Mouse (Mus musculus) MEL (cell line): ENCODE data around the gene Phf5a. TPM values are rescaled to one million over a fixed set of nuclear protein-coding genes. Genes with fewer than 3 reads are reported as not detected.

Experiments
- DNase-seq: peaks from one replicate; pipeline ENCODE4 v3.0.0; 2011; ENCODE audit warnings: low read depth, low spot score
- H3K27ac ChIP-seq: 2 replicates; pipeline ENCODE4 v1.5.1; 2012; ENCODE audit warnings: low read depth, mild to moderate bottlenecking, control low read depth, low read length, moderate library complexity; ENCODE audit not compliant: control insufficient read depth
- H3K27me3 ChIP-seq, 2 experiments: fragments of 150-350 bp in 1 of 2; sonication (generic) in 1 of 2; 2 replicates each; pipeline ENCODE4 v1.6.1; 2012; ENCODE audit warnings: low read length in 2 of 2, mild to moderate bottlenecking in 2 of 2, improper control_type of control experiment in 1 of 2, moderate library complexity in 1 of 2; ENCODE audit not compliant: insufficient read depth in 2 of 2, control insufficient read depth in 1 of 2
- H3K36me3 ChIP-seq, 2 experiments: 2 replicates each; pipeline ENCODE4 v1.6.1; 2012 to 2014; ENCODE audit warnings: low read length in 2 of 2, improper control_type of control experiment in 1 of 2, inconsistent platforms in 1 of 2, mild to moderate bottlenecking in 1 of 2; ENCODE audit not compliant: insufficient read depth in 2 of 2, control insufficient read depth in 1 of 2
- H3K4me1 ChIP-seq, 2 experiments: fragments of 150-350 bp in 1 of 2; sonication (generic) in 1 of 2; 2 replicates each; pipeline ENCODE4 v1.6.1; 2012; ENCODE audit warnings: low read length in 2 of 2, improper control_type of control experiment in 1 of 2, mild to moderate bottlenecking in 1 of 2; ENCODE audit not compliant: insufficient read depth in 2 of 2, control insufficient read depth in 1 of 2
- H3K4me3 ChIP-seq, 2 experiments: fragments of 150-350 bp in 1 of 2; sonication (generic) in 1 of 2; 2 replicates each; pipeline ENCODE4 v1.5.1; 2012; ENCODE audit warnings: low read depth in 2 of 2, low read length in 2 of 2, mild to moderate bottlenecking in 2 of 2, moderate library complexity in 2 of 2, control low read depth in 1 of 2, improper control_type of control experiment in 1 of 2; ENCODE audit not compliant: control insufficient read depth in 1 of 2, insufficient read depth in 1 of 2
- H3K79me2 ChIP-seq: 2 replicates; pipeline ENCODE4 v1.6.1; 2012; ENCODE audit warnings: mild to moderate bottlenecking, low read length, moderate library complexity; ENCODE audit not compliant: control insufficient read depth, poor library complexity, insufficient read depth
- H3K9ac ChIP-seq: 2 replicates; pipeline ENCODE4 v1.6.1; 2012; ENCODE audit warnings: low read depth, mild to moderate bottlenecking, control low read depth, low read length, moderate library complexity; ENCODE audit not compliant: control insufficient read depth, poor library complexity, severe bottlenecking
- H3K9me3 ChIP-seq: fragments of 150-350 bp; sonication (generic); replicated peaks from 2 replicates; pipeline ENCODE4 v1.6.1; 2012; ENCODE audit warnings: mild to moderate bottlenecking, low read length, improper control_type of control experiment, moderate library complexity; ENCODE audit not compliant: insufficient read depth
- BHLHE40 ChIP-seq: IDR thresholded peaks from 2 replicates; pipeline ENCODE4 v1.6.1; 2012; ENCODE audit warnings: low read depth, mild to moderate bottlenecking, inconsistent platforms, low read length, improper control_type of control experiment, borderline replicate concordance
- CHD1 ChIP-seq: IDR thresholded peaks from 2 replicates; pipeline ENCODE4 v1.6.1; 2012; ENCODE audit warnings: low read depth, mild to moderate bottlenecking, inconsistent platforms, low read length, improper control_type of control experiment
- CTCF ChIP-seq, 3 experiments: IDR thresholded peaks in 2 of 3; conservative IDR thresholded peaks in 1 of 3; 2 replicates each; pipeline ENCODE4 v1.5.1; 2011 to 2012; ENCODE audit warnings: low read length in 3 of 3, low read depth in 2 of 3, mild to moderate bottlenecking in 2 of 3, improper control_type of control experiment in 1 of 3, inconsistent platforms in 1 of 3, mixed read lengths in 1 of 3, moderate library complexity in 1 of 3; ENCODE audit not compliant: control insufficient read depth in 1 of 3, insufficient read depth in 1 of 3, poor library complexity in 1 of 3, severe bottlenecking in 1 of 3
- GATA1 ChIP-seq: IDR thresholded peaks from 2 replicates; pipeline ENCODE4 v1.6.1; 2011; ENCODE audit warnings: low read depth, low read length, improper control_type of control experiment
- JUND ChIP-seq: IDR thresholded peaks from 2 replicates; pipeline ENCODE4 v1.6.1; 2011; ENCODE audit warnings: low read depth, mild to moderate bottlenecking, improper control_type of control experiment, low read length
- MAX ChIP-seq: IDR thresholded peaks from 2 replicates; pipeline ENCODE4 v1.6.1; 2011; ENCODE audit warnings: low read length, improper control_type of control experiment
- MEF2A ChIP-seq: IDR thresholded peaks from 2 replicates; pipeline ENCODE4 v1.6.1; 2014; ENCODE audit warnings: low read depth, mild to moderate bottlenecking, inconsistent platforms, low read length, improper control_type of control experiment; ENCODE audit not compliant: poor library complexity, insufficient replicate concordance, severe bottlenecking; ENCODE audit errors: extremely low read depth
- NRF1 ChIP-seq: IDR thresholded peaks from 2 replicates; pipeline ENCODE4 v1.6.1; 2014; ENCODE audit warnings: low read depth, mild to moderate bottlenecking, inconsistent platforms, low read length, improper control_type of control experiment, moderate library complexity; ENCODE audit not compliant: poor library complexity, insufficient read depth, severe bottlenecking
- RAD21 ChIP-seq: IDR thresholded peaks from 2 replicates; pipeline ENCODE4 v1.6.1; 2011; ENCODE audit warnings: mild to moderate bottlenecking, low read depth, low read length, improper control_type of control experiment
- SIN3A ChIP-seq: IDR thresholded peaks from 2 replicates; pipeline ENCODE4 v1.6.1; 2012; ENCODE audit warnings: low read length, improper control_type of control experiment, inconsistent platforms
- SMC3 ChIP-seq: IDR thresholded peaks from 2 replicates; pipeline ENCODE4 v1.6.1; 2011; ENCODE audit warnings: low read depth, low read length, improper control_type of control experiment
- TAL1 ChIP-seq: IDR thresholded peaks from 2 replicates; pipeline ENCODE4 v1.6.1; 2012; ENCODE audit warnings: mild to moderate bottlenecking, inconsistent platforms, low read length, moderate library complexity, mixed read lengths
- TBP ChIP-seq: IDR thresholded peaks from 2 replicates; pipeline ENCODE4 v1.8.0; 2011; ENCODE audit warnings: low read depth, low read length, improper control_type of control experiment
- TCF12 ChIP-seq: IDR thresholded peaks from 2 replicates; pipeline ENCODE4 v1.6.1; 2014; ENCODE audit warnings: low read depth, mild to moderate bottlenecking, inconsistent platforms, low read length, improper control_type of control experiment, moderate library complexity
- UBTF ChIP-seq: IDR thresholded peaks from 2 replicates; pipeline ENCODE4 v1.6.1; 2012; ENCODE audit warnings: low read depth, mild to moderate bottlenecking, inconsistent platforms, low read length, improper control_type of control experiment, moderate library complexity, borderline replicate concordance; ENCODE audit not compliant: insufficient read depth
- ZC3H11A ChIP-seq: IDR thresholded peaks from 2 replicates; pipeline ENCODE4 v1.6.1; 2012; ENCODE audit warnings: low read depth, mild to moderate bottlenecking, inconsistent platforms, low read length, improper control_type of control experiment
- ZNF384 ChIP-seq: IDR thresholded peaks from 2 replicates; pipeline ENCODE4 v1.6.1; 2012; ENCODE audit warnings: low read depth, mild to moderate bottlenecking, inconsistent platforms, low read length, improper control_type of control experiment
- polyA plus RNA-seq, 2 experiments: library from polyadenylated mRNA; stranded (reverse) in 1 of 2; unstranded in 1 of 2; fragments of >175 nt in 1 of 2; fragments of >200 nt in 1 of 2; gene quantifications; 2 replicates each; pipeline versions ENCODE4 v1.2.1 to v1.2.4; 2012; ENCODE audit warnings: low replicate concordance in 2 of 2, low read depth in 1 of 2; ENCODE audit not compliant: insufficient read length in 2 of 2, insufficient read depth in 1 of 2, missing spikeins in 1 of 2
- total RNA-seq: library from RNA; depleted of rRNA; stranded (reverse); fragments of 300-350 nt; gene quantifications from 2 replicates; pipeline ENCODE4 v1.2.3, GENCODE M21; 2012

Phf5a gene
- total and polyA plus RNA-seq, 3 experiments = 128 to 164 TPM; not detected in 1

DNA sequence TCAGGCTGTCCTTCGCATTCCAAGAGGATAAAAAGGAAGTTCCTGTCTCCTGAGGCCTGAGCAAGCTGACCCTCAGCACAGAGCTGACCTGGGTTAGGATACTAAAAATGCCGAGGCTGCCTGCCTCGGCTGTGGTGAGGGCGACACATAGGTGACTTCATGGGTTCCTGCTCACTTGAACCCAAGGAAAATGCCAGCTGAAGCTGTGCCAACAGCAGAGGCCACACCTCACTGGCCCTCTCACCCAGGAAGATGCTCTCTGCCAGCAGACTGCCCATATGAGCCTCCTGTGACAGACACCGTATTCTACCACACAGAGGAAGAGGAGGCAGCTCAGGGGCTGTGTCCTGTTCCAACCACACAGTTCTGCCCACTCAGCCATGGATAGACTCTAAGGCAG, 47.4 kb upstream of the Phf5a start:
- Histone ChIP-seq H3K27me3 (no peaks in the 10 kb centered on the region), H3K79me2 (peaks cover 19% of the 10 kb centered on the region), H3K4me1 (peaks cover 0 to 5% of the 10 kb centered on the region in 2 experiments; a peak in 2 of 4 replicates), H3K9ac (no peak overlapping the region), H3K36me3 (peaks cover 4 to 12% of the 10 kb centered on the region in 2 experiments), H3K4me3 (no peak overlapping the region), H3K27ac (no peak overlapping the region), H3K9me3 (no peaks in the 10 kb centered on the region)
- no peak for TF ChIP-seq UBTF
- no peak for TF ChIP-seq BHLHE40
- TF ChIP-seq NRF1 = no peak
- TF ChIP-seq ZNF384 = no peak
- TF ChIP-seq MAX = no peak
- no peak for DNase-seq

DNA sequence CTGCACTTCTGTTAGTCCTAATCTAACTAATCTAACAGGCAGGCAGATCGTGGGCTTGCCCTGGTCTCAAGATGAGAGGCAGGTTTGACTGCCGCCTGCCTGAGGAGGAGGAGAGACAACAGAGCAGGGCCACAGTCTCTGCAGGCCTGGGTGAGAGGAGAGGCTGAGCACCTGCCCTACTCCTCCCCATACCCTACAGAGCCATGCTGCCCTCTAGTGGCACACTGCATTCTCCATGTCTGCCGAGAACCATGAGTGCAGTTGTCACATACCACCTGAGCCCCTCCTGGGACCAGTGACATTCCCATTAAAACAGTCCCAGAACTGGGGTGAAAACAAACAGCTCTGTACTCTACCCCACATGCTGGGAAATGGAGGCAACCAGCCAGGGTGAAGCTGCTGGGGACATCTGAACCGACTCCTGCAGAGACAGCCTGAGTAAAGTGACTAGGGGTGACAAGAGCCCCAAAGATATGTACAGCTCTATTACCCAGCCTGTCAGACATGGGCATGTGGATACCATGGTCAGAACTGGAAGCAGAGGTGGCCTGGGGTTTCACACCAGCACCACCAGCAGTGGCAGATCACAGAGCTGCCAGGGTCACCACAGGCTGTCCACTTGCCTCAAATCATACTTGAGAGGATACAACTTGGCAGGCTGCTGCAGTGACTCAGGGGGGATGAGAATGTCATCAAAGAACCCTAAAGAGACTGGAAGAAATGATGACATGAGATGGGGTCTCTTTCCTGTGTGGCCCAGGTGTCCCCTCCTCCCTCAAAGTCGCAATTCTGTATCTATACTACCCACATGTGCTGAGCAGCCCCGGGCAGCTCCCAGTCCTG, 46.1 kb upstream of the Phf5a start:
- DNase-seq = peak; percentile 77
- no peak overlapping the region for H3K27ac ChIP-seq
- no peak overlapping the region for H3K9ac ChIP-seq
- 0 out of 4 replicates have a peak, but pooled peaks cover 0 to 2% of the 10 kb centered on the region in 2 experiments for H3K4me1 ChIP-seq
- H3K79me2 ChIP-seq = peaks cover 8% of the 10 kb centered on the region
- H3K27me3 ChIP-seq = no peaks in the 10 kb centered on the region
- peaks cover 8 to 12% of the 10 kb centered on the region in 2 experiments for H3K36me3 ChIP-seq
- H3K4me3 ChIP-seq = no peak overlapping the region
- H3K9me3 ChIP-seq = no peaks in the 10 kb centered on the region
- TF ChIP-seq ZC3H11A (peak; percentile 61), CHD1 (no peak), CTCF (IDR thresholded peaks at IDR 0.05 in 2 of 3, conservative IDR thresholded peaks at IDR 0.05 in 1 of 3; ENCODE audit: control insufficient read depth in 1 of 3, insufficient read depth in 1 of 3, low read depth in 2 of 3, low read length in 3 of 3, poor library complexity in 1 of 3, severe bottlenecking in 1 of 3) (peak; percentile 84 to 94 (median 89)), GATA1 (no peak), SIN3A (0 out of 2 replicates have a peak, but pooled peaks have one; percentile 36), SMC3 (peak; percentile 67), RAD21 (peak; percentile 76)

DNA sequence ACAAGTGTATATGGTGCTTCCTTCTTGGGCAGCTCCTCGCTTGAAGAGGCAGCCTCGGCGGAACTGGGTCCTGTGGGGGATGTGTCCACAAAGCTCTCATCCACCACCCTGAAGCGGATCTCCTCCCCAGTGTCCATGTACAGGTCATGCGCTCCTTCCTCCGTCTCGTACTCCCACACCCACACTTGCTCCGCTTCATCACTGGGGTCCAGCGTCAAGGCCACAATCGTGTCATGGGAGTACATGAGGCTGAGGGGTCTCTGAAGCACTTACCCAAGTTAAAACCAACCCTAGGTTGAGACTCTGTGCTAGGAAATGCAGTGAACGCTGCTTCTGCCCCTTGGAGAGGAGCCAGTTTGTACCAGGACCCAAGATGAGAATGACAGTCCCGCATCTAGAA, 45.5 kb upstream of the Phf5a start:
- no peak for DNase-seq
- H3K27ac ChIP-seq = no peak overlapping the region
- peaks cover 3% of the 10 kb centered on the region for H3K79me2 ChIP-seq
- peaks cover 8 to 12% of the 10 kb centered on the region in 2 experiments for H3K36me3 ChIP-seq
- H3K9me3 ChIP-seq = no peaks in the 10 kb centered on the region
- H3K4me3 ChIP-seq = no peak overlapping the region
- H3K27me3 ChIP-seq = no peaks in the 10 kb centered on the region
- no peak for TF ChIP-seq SIN3A
- TF ChIP-seq JUND = no peak
- no peak for TF ChIP-seq MEF2A
- no peak for TF ChIP-seq MAX
- no peak for TF ChIP-seq TAL1
- TF ChIP-seq TBP = no peak
- no peak for TF ChIP-seq TCF12
- TF ChIP-seq ZC3H11A = no peak
- TF ChIP-seq, all 39 proteins: peak for 0
- no peak overlapping the region for H3K9ac ChIP-seq
- H3K4me1 ChIP-seq = 0 out of 4 replicates have a peak, but pooled peaks cover 0 to 2% of the 10 kb centered on the region in 2 experiments
